Mouse (Mus musculus) forebrain, embryonic 11.5 days (tissue): Measurements from ENCODE around the gene Rrp8. TPM values are rescaled to one million over a fixed set of nuclear protein-coding genes. Genes with fewer than 3 reads are reported as not detected.
"Not testable (repeated sequence)": the region's sequence is repeated elsewhere in the genome, so short reads cannot be mapped to it uniquely, and the experiment has no call there.

Experiments used
- ATAC-seq: fragments of 200-750 bp; cut with Nextera tagmentation; replicated peaks from 2 replicates; pipeline ENCODE4 v1.8.0; 2017; ENCODE audit warnings: moderate TSS enrichment; ENCODE audit not compliant: low FRiP score
- DNase-seq: peaks from one replicate; pipeline ENCODE4 v3.0.0-alpha.2; 2017; ENCODE audit warnings: low spot score
- H3K27ac ChIP-seq: fragments of 300-500 bp; sonication (generic); 2 replicates; pipeline ENCODE4 v1.5.1; 2014; ENCODE audit warnings: low read depth, low read length
- H3K27me3 ChIP-seq: fragments of 300-500 bp; sonication (generic); 2 replicates; pipeline ENCODE4 v1.6.1; 2014; ENCODE audit warnings: mild to moderate bottlenecking, low read length, mixed read lengths; ENCODE audit not compliant: control insufficient read depth, insufficient read depth
- H3K36me3 ChIP-seq: fragments of 300-500 bp; sonication (generic); 2 replicates; pipeline ENCODE4 v1.6.1; 2014; ENCODE audit warnings: mild to moderate bottlenecking, low read length, moderate library complexity, mixed read lengths; ENCODE audit not compliant: control insufficient read depth, insufficient read depth
- H3K4me1 ChIP-seq: fragments of 300-500 bp; sonication (generic); replicated peaks from 2 replicates; pipeline ENCODE4 v1.6.1; 2014; ENCODE audit warnings: low read length, mixed read lengths; ENCODE audit not compliant: control insufficient read depth, insufficient read depth
- H3K4me2 ChIP-seq: fragments of 300-500 bp; sonication (generic); 2 replicates; pipeline ENCODE4 v1.6.1; 2014; ENCODE audit warnings: low read depth, mild to moderate bottlenecking, low read length, moderate library complexity, mixed read lengths; ENCODE audit not compliant: severe bottlenecking
- H3K4me3 ChIP-seq: fragments of 300-500 bp; sonication (generic); 2 replicates; pipeline ENCODE4 v1.5.1; 2014; ENCODE audit warnings: low read depth, low read length
- H3K9ac ChIP-seq: fragments of 300-500 bp; sonication (generic); 2 replicates; pipeline ENCODE4 v1.6.1; 2014; ENCODE audit warnings: low read length
- H3K9me3 ChIP-seq: fragments of 300-500 bp; sonication (generic); 2 replicates; pipeline ENCODE4 v1.6.1; 2016; ENCODE audit warnings: low read length, mixed read lengths; ENCODE audit not compliant: control insufficient read depth
- WGBS: fragments of 180-500 bp; shearing (Covaris S2); extraction: QIAGEN DNeasy Blood & Tissue Kit; methylation state at CpG from one replicate; pipeline ENCODE4 v1.1.7; 2014; 5-methylcytosine and 5-hydroxymethylcytosine counted together
- polyA plus RNA-seq: library from polyadenylated mRNA; unstranded; fragments of >200 nt; fragmentation: Nextera tagmentation; extraction: Ambion mirVana; gene quantifications from 2 replicates; pipeline ENCODE4 v1.2.1, GENCODE M21; 2014

Rrp8 gene
- polyA plus RNA-seq, 1 experiment from 2014 or later = 40.6 TPM

GRCm38 (mm10) chr7:105753281-105753680 lies 16.1 kb upstream of the Rrp8 start:
- H3K4me3 ChIP-seq = no peak overlapping the region
- peaks cover 18% of the 10 kb centered on the region; the same call in 1 of the 2 replicates for H3K36me3 ChIP-seq
- DNase-seq = no peak
- no peaks in the 10 kb centered on the region for H3K9me3 ChIP-seq
- ATAC-seq = 0 out of 2 replicates have a peak, but pooled peaks have one; percentile 4
- no peak overlapping the region for H3K9ac ChIP-seq
- 90% methylated on average over 10 of the region's 10 CpGs for WGBS
- no peak overlapping the region for H3K27ac ChIP-seq
- H3K4me2 ChIP-seq = no peak overlapping the region
- H3K27me3 ChIP-seq = no peaks in the 10 kb centered on the region
- H3K4me1 ChIP-seq = 0 out of 2 replicates have a peak, but pooled peaks cover 1% of the 10 kb centered on the region

- WGBS = 90% methylated on average over 2 of the region's 2 CpGs
- Histone ChIP-seq H3K27ac (no peak overlapping the region), H3K4me2 (no peak overlapping the region), H3K36me3 (peaks cover 16% of the 10 kb centered on the region; the same call in 1 of the 2 replicates), H3K27me3 (no peaks in the 10 kb centered on the region), H3K4me3 (no peak overlapping the region), H3K4me1 (0 out of 2 replicates have a peak, but pooled peaks cover 1% of the 10 kb centered on the region), H3K9me3 (no peaks in the 10 kb centered on the region), H3K9ac (no peak overlapping the region)
- ATAC-seq (no peak; the same call in 1 of the 2 replicates), DNase-seq (no peak)
These were observed 15.5 kb upstream of the Rrp8 start for GRCm38 (mm10) chr7:105752716-105753115.

GRCm38 (mm10) chr7:105751491-105752433 lies 14.6 kb upstream of the Rrp8 start, which contains the start of gene Tpp1:
Gene Tpp1, minus strand, starts transcription at chr7:105752235.
- Histone ChIP-seq H3K9ac (peak within 1 kb of the TSS; percentile 75), H3K4me2 (peak within 1 kb of the TSS; percentile 92), H3K9me3 (no peaks in the 10 kb centered on the region), H3K27ac (peak within 1 kb of the TSS; percentile 12; the same call in 1 of the 2 replicates), H3K4me1 (0 out of 2 replicates have a peak, but pooled peaks cover 1% of the 10 kb centered on the region), H3K27me3 (no peaks in the 10 kb centered on the region), H3K4me3 (peak within 1 kb of the TSS; percentile 53), H3K36me3 (peaks cover 15% of the 10 kb centered on the region; the same call in 1 of the 2 replicates)
- WGBS = 22% methylated on average over 20 of the region's 20 CpGs
- ATAC-seq (peak; percentile 96), DNase-seq (peak; percentile 88)

DNA sequence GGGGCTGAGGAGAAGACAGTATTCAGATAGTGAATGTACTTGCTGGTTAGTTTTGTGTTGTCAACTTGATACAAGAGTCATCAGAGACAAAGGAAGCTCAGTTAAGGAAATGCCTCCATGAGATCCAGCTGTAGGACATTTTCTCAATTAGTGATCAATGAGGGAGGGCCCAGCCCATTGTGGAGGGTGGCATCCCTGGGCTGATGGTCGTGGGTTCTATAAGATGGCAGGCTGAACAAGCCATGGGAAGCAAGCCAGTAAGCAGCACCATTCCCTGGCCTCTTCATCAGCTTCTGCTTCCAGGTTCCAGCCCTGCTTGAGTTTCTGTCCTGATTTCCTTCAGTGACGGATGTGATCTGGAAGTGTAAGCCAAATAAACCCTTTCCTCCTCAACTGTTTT lies 10.6 kb upstream of the Rrp8 start:
- no peak overlapping the region for H3K9ac ChIP-seq
- ATAC-seq (no peak), DNase-seq (no peak)
- peaks cover 1% of the 10 kb centered on the region; the same call in 1 of the 2 replicates for H3K4me1 ChIP-seq
- WGBS = 89% methylated on average over 2 of the region's 2 CpGs
- no peaks in the 10 kb centered on the region for H3K27me3 ChIP-seq
- H3K4me3 ChIP-seq = no peak overlapping the region
- no peaks in the 10 kb centered on the region for H3K9me3 ChIP-seq
- H3K4me2 ChIP-seq = no peak overlapping the region
- H3K27ac ChIP-seq = no peak overlapping the region
- no peaks in the 10 kb centered on the region for H3K36me3 ChIP-seq

- under 1% methylated on average over 59 of the region's 67 CpGs for WGBS
- DNase-seq = peak; percentile 93
- H3K9ac ChIP-seq = peak within 1 kb of the TSS; percentile 91
These were observed 6.9 kb upstream of the Rrp8 start, which contains the start of gene Taf10 for GRCm38 (mm10) chr7:105743926-105744590. Gene Taf10, minus strand, starts transcription at chr7:105744361.

GRCm38 (mm10) chr7:105743246-105743925 lies 6.2 kb upstream of the Rrp8 start:
- not testable (repeated sequence) for H3K9me3 ChIP-seq, H3K27ac ChIP-seq, H3K36me3 ChIP-seq, H3K27me3 ChIP-seq, DNase-seq, H3K4me1 ChIP-seq, ATAC-seq
- Histone ChIP-seq H3K9ac (peak overlapping the region; percentile 91), H3K4me2 (peak overlapping the region; percentile 86), H3K4me3 (peak overlapping the region; percentile 96)
- WGBS = 34% methylated on average over 20 of the region's 20 CpGs

More at GRCm38 (mm10) chr7:105743926-105744590, 6.9 kb upstream of the Rrp8 start, which contains the start of gene Taf10:
- H3K9me3 ChIP-seq = no peaks in the 10 kb centered on the region
- no peaks in the 10 kb centered on the region for H3K27me3 ChIP-seq
- no peaks in the 10 kb centered on the region; the same call in 1 of the 2 replicates for H3K4me1 ChIP-seq
- peak within 1 kb of the TSS; percentile 86 for H3K4me2 ChIP-seq
- ATAC-seq = peak; percentile 98
- H3K27ac ChIP-seq = peak within 1 kb of the TSS; percentile 19; the same call in 1 of the 2 replicates
- H3K4me3 ChIP-seq = peak within 1 kb of the TSS; percentile 96
- peaks cover 5% of the 10 kb centered on the region; the same call in 1 of the 2 replicates for H3K36me3 ChIP-seq

DNA sequence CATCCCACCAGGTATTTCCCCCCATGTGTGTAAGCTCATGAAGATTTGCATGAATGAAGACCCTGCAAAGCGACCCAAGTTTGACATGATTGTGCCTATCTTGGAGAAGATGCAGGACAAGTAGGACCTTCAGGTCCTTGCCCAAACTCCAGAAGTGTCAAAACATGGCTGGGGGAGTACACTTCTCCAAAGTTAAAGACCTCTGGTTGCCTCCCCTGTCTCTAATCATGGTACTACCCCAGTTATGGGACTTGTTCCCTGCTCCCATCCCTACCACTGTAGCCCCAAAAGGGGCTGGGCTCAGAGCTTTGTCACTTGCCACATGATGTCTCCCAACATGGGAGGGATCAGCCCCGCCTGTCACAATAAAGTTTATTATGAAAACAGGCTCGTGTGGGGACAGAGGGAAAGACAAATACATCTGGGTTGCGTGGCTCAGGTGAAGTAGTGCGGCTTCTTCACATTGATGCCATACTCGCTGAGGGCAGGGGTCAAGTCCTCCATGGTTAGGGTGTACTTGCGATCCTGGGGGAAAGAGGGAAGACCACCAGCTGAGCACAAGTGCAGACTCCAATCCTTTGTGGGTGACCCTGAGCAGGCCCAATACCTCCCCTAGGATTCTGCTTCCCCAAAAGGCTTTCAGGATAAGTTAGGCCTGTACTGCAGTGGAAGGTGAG lies 5.5 kb upstream of the Rrp8 start:
- H3K36me3 ChIP-seq, ATAC-seq, H3K27me3 ChIP-seq, H3K4me3 ChIP-seq, DNase-seq, H3K27ac ChIP-seq, H3K9ac ChIP-seq, H3K9me3 ChIP-seq, H3K4me1 ChIP-seq: not testable (repeated sequence)
- WGBS = 90% methylated on average over 7 of the region's 7 CpGs
- peak overlapping the region; percentile 86; the same call in 1 of the 2 replicates for H3K4me2 ChIP-seq
